Mouse (Mus musculus): ENCODE data around the gene Aup1. TPM values are rescaled to one million over a fixed set of nuclear protein-coding genes. Genes with fewer than 3 reads are reported as not detected.
A peak's percentile ranks its signal among the peaks of the same experiment; 100 is the strongest.

Aup1 gene
- polyA plus RNA-seq (2016; fragmentation: Nextera tagmentation; extraction: Ambion mirVana): 167 and 169 TPM in 2 replicates

DNA sequence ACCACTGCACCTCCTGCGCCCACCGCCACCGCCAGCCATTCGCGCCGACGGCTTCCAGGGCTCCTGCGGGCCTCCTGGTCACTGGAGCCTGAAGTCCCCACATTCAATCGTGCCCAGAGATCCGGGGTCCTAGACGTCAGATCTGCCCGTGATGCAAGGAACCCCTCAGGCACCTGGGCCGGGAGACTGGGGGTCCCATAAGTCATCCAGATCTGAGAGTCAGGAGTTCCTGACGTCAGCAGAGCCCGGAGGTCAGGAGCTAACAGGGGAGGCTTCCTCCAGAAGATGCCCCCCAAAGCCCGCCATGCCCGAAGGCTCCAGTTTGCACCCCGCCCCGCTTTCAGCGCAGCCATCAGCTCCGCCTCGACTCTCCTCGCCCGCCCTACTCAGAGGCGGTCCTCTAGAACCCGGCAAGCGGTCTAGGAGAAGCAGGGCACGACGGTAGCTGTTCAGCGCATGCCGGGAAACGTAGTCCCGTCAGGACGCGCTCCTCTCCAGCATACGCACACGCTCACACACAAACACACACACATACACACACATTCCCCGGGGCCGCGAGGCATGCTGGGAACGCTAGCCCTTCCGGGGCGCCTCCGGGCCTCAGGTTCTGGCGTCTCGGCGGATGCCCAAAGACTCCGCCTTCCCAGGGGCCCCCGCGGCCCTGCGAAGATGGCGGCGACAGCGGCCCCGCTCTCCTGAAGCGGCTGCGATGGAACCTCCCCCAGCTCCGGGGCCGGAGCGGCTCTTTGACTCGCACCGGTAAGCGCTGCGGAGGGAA lies at the start of gene Aup1:
Gene Aup1, plus strand, starts transcription at position 448 of the 778 bp plus-strand sequence.
- DNase-seq (ENCODE audit: low spot score): peak; percentile 98
- peaks cover 56% of the 10 kb centered on the region for H3K36me3 ChIP-seq
- peaks cover 33% of the 10 kb centered on the region for H3K4me1 ChIP-seq
- no peaks in the 10 kb centered on the region for H3K9me3 ChIP-seq (replicated peaks)
- H3K27me3 ChIP-seq (ENCODE audit: low read depth, poor library complexity, severe bottlenecking): peaks cover 10% of the 10 kb centered on the region
- H3K27ac ChIP-seq: peak within 1 kb of the TSS; percentile 93
- under 1% methylated on average over 64 of the region's 64 CpGs for WGBS
- H3K4me3 ChIP-seq: peak within 1 kb of the TSS; percentile 99

DNA sequence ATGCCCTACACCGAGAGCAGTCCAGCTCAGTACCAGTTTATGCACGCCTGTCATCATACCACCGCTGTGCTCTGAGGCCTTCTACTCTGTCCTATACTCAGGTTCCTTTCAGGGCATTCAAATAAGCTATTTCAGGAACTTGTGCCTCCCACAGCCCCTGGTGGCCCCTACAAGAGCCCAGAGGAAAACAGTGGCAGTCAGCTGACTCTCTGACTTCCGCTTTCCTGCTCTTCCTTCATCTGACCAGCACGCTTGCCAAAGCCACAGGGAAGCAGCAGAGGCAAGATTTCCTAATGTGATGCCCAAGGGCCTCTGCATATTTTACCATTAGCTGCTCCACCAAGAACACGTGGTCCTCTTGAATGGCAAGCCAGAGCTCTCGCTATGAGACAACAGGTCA lies 49.4 kb upstream of the Aup1 start:
- peaks cover 7% of the 10 kb centered on the region; the same call in 1 of the 2 replicates for H3K4me1 ChIP-seq
- H3K36me3 ChIP-seq: no peaks in the 10 kb centered on the region
- no peak for DNase-seq (ENCODE audit: low spot score)
- H3K4me3 ChIP-seq: no peak overlapping the region
- H3K27me3 ChIP-seq (ENCODE audit: low read depth, poor library complexity, severe bottlenecking): no peaks in the 10 kb centered on the region
- 71% methylated on average over 7 of the region's 7 CpGs for WGBS
- H3K9me3 ChIP-seq (replicated peaks): no peaks in the 10 kb centered on the region
- no peak overlapping the region; the same call in 1 of the 2 replicates for H3K27ac ChIP-seq

DNA sequence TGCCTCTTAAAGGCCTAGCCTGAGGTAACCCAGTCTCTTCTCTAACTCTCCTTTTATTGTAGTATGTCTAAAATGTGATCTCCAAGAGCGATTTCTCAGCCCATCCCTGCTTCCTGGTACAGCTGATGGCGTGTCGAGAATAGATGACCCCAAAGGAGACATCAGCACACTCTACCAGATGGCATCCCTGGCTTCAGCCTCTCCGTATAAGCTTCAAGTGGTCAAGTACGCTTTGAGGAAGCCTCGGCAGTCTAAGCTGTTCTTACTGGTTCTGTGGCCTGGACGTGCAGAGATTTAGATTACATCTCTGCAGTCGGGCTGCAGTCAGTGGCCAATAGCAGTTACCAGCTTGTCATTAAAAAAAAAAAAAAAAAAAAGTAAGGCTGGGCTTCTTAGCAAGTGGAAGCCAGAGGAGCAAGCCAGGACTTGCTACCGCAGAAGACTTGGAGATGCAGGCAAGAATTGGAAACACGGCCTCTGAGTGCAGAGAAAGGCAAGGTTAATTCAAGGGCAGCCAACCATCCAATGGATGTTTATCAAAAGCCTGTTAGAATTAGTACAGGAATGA lies 48.8 kb upstream of the Aup1 start:
- H3K9me3 ChIP-seq (replicated peaks): no peaks in the 10 kb centered on the region
- 80% methylated on average over 10 of the region's 10 CpGs for WGBS
- no peak overlapping the region for H3K27ac ChIP-seq

GRCm38 (mm10) chr6:83006114-83006513 lies 48.2 kb upstream of the Aup1 start:
- no peaks in the 10 kb centered on the region for H3K9me3 ChIP-seq (replicated peaks)
- H3K4me3 ChIP-seq: no peak overlapping the region
- 87% methylated on average over 6 of the region's 6 CpGs for WGBS

More for the DNA sequence above, 48.8 kb upstream of the Aup1 start:
- Histone ChIP-seq H3K36me3 (no peaks in the 10 kb centered on the region), H3K4me3 (no peak overlapping the region), H3K4me1 (peaks cover 7% of the 10 kb centered on the region; the same call in 1 of the 2 replicates), H3K27me3 (ENCODE audit: low read depth, poor library complexity, severe bottlenecking) (no peaks in the 10 kb centered on the region)
- DNase-seq (ENCODE audit: low spot score): no peak

DNA sequence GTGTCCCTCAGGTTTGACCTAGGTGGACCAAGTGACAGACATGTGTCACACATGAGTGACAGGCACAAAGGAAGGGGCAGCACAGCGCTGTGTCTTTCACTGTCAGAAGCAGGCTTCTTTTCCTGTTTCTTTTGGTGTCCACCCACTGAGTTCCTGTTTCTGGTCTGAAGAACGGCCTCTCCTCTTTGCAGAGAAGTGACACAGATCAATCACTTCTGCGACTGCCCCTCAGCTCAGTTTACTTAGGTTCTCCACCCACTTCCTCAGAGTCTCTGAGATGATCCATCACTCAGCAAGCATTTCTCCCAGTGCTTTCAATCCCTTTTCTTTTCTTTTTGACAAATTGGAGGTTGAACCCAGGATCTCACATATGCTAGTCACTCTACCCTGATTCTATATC lies 45.7 kb upstream of the Aup1 start:
- Histone ChIP-seq H3K27me3 (ENCODE audit: low read depth, poor library complexity, severe bottlenecking) (no peaks in the 10 kb centered on the region), H3K9me3 (replicated peaks) (no peaks in the 10 kb centered on the region), H3K36me3 (no peaks in the 10 kb centered on the region), H3K27ac (no peak overlapping the region), H3K4me1 (peaks cover 9% of the 10 kb centered on the region; the same call in 1 of the 2 replicates), H3K4me3 (no peak overlapping the region)
- WGBS: 43% methylated on average over 3 of the region's 3 CpGs
- DNase-seq (ENCODE audit: low spot score): no peak

More at GRCm38 (mm10) chr6:83006114-83006513, 48.2 kb upstream of the Aup1 start:
- no peak for DNase-seq (ENCODE audit: low spot score)
- Histone ChIP-seq H3K36me3 (no peaks in the 10 kb centered on the region), H3K27me3 (ENCODE audit: low read depth, poor library complexity, severe bottlenecking) (no peaks in the 10 kb centered on the region), H3K4me1 (peaks cover 7% of the 10 kb centered on the region; the same call in 1 of the 2 replicates), H3K27ac (no peak overlapping the region)

- Histone ChIP-seq H3K27me3 (ENCODE audit: low read depth, poor library complexity, severe bottlenecking) (no peaks in the 10 kb centered on the region), H3K27ac (no peak overlapping the region), H3K4me3 (no peak overlapping the region), H3K9me3 (replicated peaks) (no peaks in the 10 kb centered on the region), H3K36me3 (no peaks in the 10 kb centered on the region), H3K4me1 (peaks cover 4% of the 10 kb centered on the region; the same call in 1 of the 2 replicates)
- no peak for DNase-seq (ENCODE audit: low spot score)
- 78% methylated on average over 7 of the region's 7 CpGs for WGBS
These were observed 44.3 kb upstream of the Aup1 start for GRCm38 (mm10) chr6:83010010-83010409.

DNA sequence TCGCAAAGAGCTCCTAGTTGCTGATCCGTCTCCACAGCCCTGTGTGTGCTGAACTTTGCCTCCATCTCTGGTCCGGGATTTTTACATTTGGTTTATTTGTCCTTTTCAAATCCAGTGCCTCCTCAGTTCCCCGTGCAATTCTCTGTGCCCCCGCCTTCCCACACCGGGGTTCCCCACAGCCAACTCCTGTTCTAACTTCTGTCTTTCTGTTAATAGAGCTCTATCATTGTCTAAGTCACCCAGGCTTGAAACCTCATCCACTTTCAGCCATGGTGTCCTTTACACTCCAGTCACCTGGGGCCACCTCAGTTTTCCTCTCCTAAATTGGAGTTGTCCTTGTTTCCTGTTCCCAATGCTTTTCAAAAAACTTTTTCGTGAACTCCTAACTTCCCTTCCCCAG lies 43.1 kb upstream of the Aup1 start:
- H3K27me3 ChIP-seq (ENCODE audit: low read depth, poor library complexity, severe bottlenecking): no peaks in the 10 kb centered on the region
- no peaks in the 10 kb centered on the region for H3K36me3 ChIP-seq
- peaks cover 2% of the 10 kb centered on the region; the same call in 1 of the 2 replicates for H3K4me1 ChIP-seq
- DNase-seq (ENCODE audit: low spot score): no peak
- no peak overlapping the region for H3K27ac ChIP-seq
- 91% methylated on average over 7 of the region's 7 CpGs for WGBS
- H3K4me3 ChIP-seq: no peak overlapping the region
- H3K9me3 ChIP-seq (replicated peaks): no peaks in the 10 kb centered on the region

GRCm38 (mm10) chr6:83011756-83012155 lies 42.6 kb upstream of the Aup1 start:
- no peaks in the 10 kb centered on the region for H3K9me3 ChIP-seq (replicated peaks)
- H3K4me3 ChIP-seq: no peak overlapping the region
- H3K4me1 ChIP-seq: peaks cover 2% of the 10 kb centered on the region; the same call in 1 of the 2 replicates
- no peak overlapping the region for H3K27ac ChIP-seq
- no peaks in the 10 kb centered on the region for H3K27me3 ChIP-seq (ENCODE audit: low read depth, poor library complexity, severe bottlenecking)
- H3K36me3 ChIP-seq: no peaks in the 10 kb centered on the region
- WGBS: 80% methylated on average over 6 of the region's 6 CpGs
- DNase-seq (ENCODE audit: low spot score): no peak

GRCm38 (mm10) chr6:83013444-83013843 lies 40.9 kb upstream of the Aup1 start:
- DNase-seq (ENCODE audit: low spot score): no peak
- H3K4me1 ChIP-seq: peaks cover 2% of the 10 kb centered on the region
- H3K36me3 ChIP-seq: no peaks in the 10 kb centered on the region
- H3K27me3 ChIP-seq (ENCODE audit: low read depth, poor library complexity, severe bottlenecking): no peaks in the 10 kb centered on the region
- no peaks in the 10 kb centered on the region for H3K9me3 ChIP-seq (replicated peaks)
- WGBS: 85% methylated on average over 5 of the region's 5 CpGs
- H3K4me3 ChIP-seq: no peak overlapping the region
- H3K27ac ChIP-seq: no peak overlapping the region

- H3K27ac ChIP-seq: no peak overlapping the region
- WGBS: 81% methylated on average over 12 of the region's 12 CpGs
These were observed 39.5 kb upstream of the Aup1 start for GRCm38 (mm10) chr6:83014482-83015466.

GRCm38 (mm10) chr6:83015749-83016148 lies 38.6 kb upstream of the Aup1 start:
- peaks cover 2% of the 10 kb centered on the region for H3K4me1 ChIP-seq
- no peak overlapping the region for H3K27ac ChIP-seq
- WGBS: 88% methylated on average over 2 of the region's 2 CpGs
- no peak overlapping the region for H3K4me3 ChIP-seq
- H3K9me3 ChIP-seq (replicated peaks): no peaks in the 10 kb centered on the region
- no peak for DNase-seq (ENCODE audit: low spot score)
- H3K27me3 ChIP-seq (ENCODE audit: low read depth, poor library complexity, severe bottlenecking): no peaks in the 10 kb centered on the region
- no peaks in the 10 kb centered on the region for H3K36me3 ChIP-seq

More at GRCm38 (mm10) chr6:83014482-83015466, 39.5 kb upstream of the Aup1 start:
- no peak overlapping the region for H3K4me3 ChIP-seq
- no peak for DNase-seq (ENCODE audit: low spot score)
- peaks cover 2% of the 10 kb centered on the region for H3K4me1 ChIP-seq
- H3K9me3 ChIP-seq (replicated peaks): no peaks in the 10 kb centered on the region
- H3K36me3 ChIP-seq: no peaks in the 10 kb centered on the region
- no peaks in the 10 kb centered on the region for H3K27me3 ChIP-seq (ENCODE audit: low read depth, poor library complexity, severe bottlenecking)

DNA sequence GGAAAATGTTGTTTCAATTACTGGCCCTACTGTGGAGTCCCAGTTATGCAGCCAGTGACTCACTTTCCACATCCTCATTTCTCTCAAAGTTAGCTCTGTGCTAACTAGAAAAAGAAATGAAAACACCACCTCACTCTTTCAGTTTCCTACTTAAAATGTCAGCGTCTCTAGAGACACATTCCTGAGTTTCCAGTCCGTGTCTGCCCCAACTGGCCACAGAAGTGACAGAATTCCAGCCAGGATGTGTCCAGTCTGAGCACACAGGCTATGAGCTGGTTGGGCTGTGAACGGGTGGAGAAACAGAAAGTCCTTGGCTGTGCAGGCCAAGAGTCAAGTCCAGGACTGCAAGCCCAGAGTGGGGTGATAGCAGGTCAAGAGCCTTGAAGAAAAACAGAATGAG lies 37.1 kb upstream of the Aup1 start:
- Histone ChIP-seq H3K27ac (no peak overlapping the region), H3K9me3 (replicated peaks) (no peaks in the 10 kb centered on the region), H3K4me3 (no peak overlapping the region), H3K36me3 (no peaks in the 10 kb centered on the region), H3K4me1 (peaks cover 2% of the 10 kb centered on the region), H3K27me3 (ENCODE audit: low read depth, poor library complexity, severe bottlenecking) (no peaks in the 10 kb centered on the region)
- no peak for DNase-seq (ENCODE audit: low spot score)
- 67% methylated on average over 3 of the region's 3 CpGs for WGBS
